Mouse (Mus musculus): ENCODE data around the gene Kalrn.

- TF ChIP-seq POLR2A (IDR thresholded peaks at IDR 0.05; ENCODE audit: extremely low read depth, insufficient read depth, low read length) (no peak), CTCF (IDR thresholded peaks at IDR 0.05; ENCODE audit: extremely low read depth, insufficient read depth, low read length) (0 out of 2 replicates have a peak, but pooled peaks have one; percentile 26)
Measured at GRCm38 (mm10) chr16:34373519-34373918, 199.8 kb downstream of the Kalrn start.
